Mouse (Mus musculus) liver, adult 2 months (tissue): ENCODE results near the gene Itgb8.

Experiments
- CTCF ChIP-seq: fragments of 200-500 bp; IDR thresholded peaks from 2 replicates; pipeline ENCODE4 v1.5.1; 2011; ENCODE audit warnings: low read depth, low read length, control low read depth
- POLR2A ChIP-seq: fragments of 200-500 bp; IDR thresholded peaks from 2 replicates; pipeline ENCODE4 v1.6.1; 2011; ENCODE audit warnings: low read length, control low read depth; ENCODE audit not compliant: insufficient read depth; ENCODE audit errors: extremely low read depth

DNA sequence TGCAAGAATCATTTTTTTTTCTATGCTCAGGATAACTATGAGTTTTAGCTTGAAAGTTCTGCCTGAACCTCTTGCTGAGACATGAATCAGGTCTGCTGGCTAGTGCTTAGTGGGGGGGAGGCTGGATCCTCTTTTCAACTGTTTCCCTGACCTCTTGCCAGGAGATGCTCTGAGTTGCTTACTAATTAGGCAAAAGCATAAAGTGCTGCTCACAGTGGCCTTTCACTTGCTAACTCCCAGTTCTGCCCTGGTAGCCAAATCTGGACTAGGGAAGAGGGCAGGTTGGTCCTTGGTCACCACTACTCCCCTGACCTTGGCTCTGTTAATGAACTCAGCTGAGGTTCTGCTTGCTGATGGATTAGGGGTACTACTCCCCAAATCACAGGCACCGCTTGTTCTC lies 19.2 kb downstream of the Itgb8 start:
- no peak for TF ChIP-seq POLR2A
- TF ChIP-seq CTCF: no peak
